ENCODE assay signal across 25 mouse cellular contexts in genomic region chr13:22284578-22284977, GRCm38 (mm10). TPM values are rescaled to one million over a fixed set of nuclear protein-coding genes. Genes with fewer than 3 reads are reported as not detected.
DNase-seq lines count a peak whose midpoint lies in the region; ATAC-seq and TF ChIP-seq lines count a peak whose summit lies in the region.
"Had no signal": no experiment of that assay in that cellular context is flagged by ENCODE, and none has a peak within 500 bp of the region (broad histone marks: within the 10 kb centered on the region; RNA-seq: fewer than 3 reads in every experiment).

No protein-coding gene starts in this region.

- no peak for ATAC-seq in heart, postnatal 0 days (ENCODE audit: insufficient read depth, low read depth)
- no peak for ATAC-seq in heart, embryonic 12.5 days (ENCODE audit: insufficient number of reproducible peaks, low FRiP score)
- ATAC-seq in lung, embryonic 16.5 days (ENCODE audit: low read depth), result 0 out of 2 replicates have a peak, but pooled peaks have one; percentile 47
- ATAC-seq: inflammation-experienced regulatory T-cells, adult 6 months had no signal

- H3K4me1 ChIP-seq in heart, postnatal 0 days (ENCODE audit: control insufficient read depth, insufficient read depth), result no peaks in the 10 kb centered on the region
- H3K4me1 ChIP-seq in heart, embryonic 12.5 days (replicated peaks), result no peaks in the 10 kb centered on the region; the same call in 1 of the 2 replicates
- H3K4me1 ChIP-seq in lung, embryonic 16.5 days (replicated peaks; ENCODE audit: control insufficient read depth, insufficient read depth, low read length), result no peaks in the 10 kb centered on the region
- H3K4me1 ChIP-seq: forebrain, embryonic 12.5 days; heart, embryonic 15.5 days; limb, embryonic 15.5 days; neural tube, embryonic 15.5 days had no signal

- peak; percentile 8 for DNase-seq in heart, postnatal 0 days (ENCODE audit: low spot score)
- no peak for DNase-seq in lung, adult 18-20 months
- DNase-seq in ES-CJ7 (ENCODE audit: low read depth, low spot score), result peak; percentile 20
- DNase-seq in lung, postnatal 10 days, result peak; percentile 14
- DNase-seq in right cerebral cortex, postnatal 14 days, result no peak
- DNase-seq: adrenal gland, postnatal 36 days; cerebellum, adult 9-10 months; kidney, postnatal 10 days; thymus, adult 18-20 months had no signal

- no peak overlapping the region for H3K4me2 ChIP-seq in heart, postnatal 0 days (ENCODE audit: low read depth, low read length)
- no peak overlapping the region for H3K4me2 ChIP-seq in heart, embryonic 12.5 days
- H3K4me2 ChIP-seq in lung, embryonic 16.5 days (ENCODE audit: low read depth, low read length), result no peak overlapping the region
- H3K4me2 ChIP-seq: forebrain, embryonic 12.5 days; heart, embryonic 15.5 days; limb, embryonic 15.5 days; neural tube, embryonic 15.5 days had no signal

- H3K9me3 ChIP-seq in heart, postnatal 0 days (replicated peaks; ENCODE audit: control insufficient read depth, low read length), result no peaks in the 10 kb centered on the region
- no peaks in the 10 kb centered on the region for H3K9me3 ChIP-seq in heart, embryonic 12.5 days (replicated peaks)
- H3K9me3 ChIP-seq in lung, embryonic 16.5 days (ENCODE audit: control insufficient read depth, low read length), result no peaks in the 10 kb centered on the region
- H3K9me3 ChIP-seq: forebrain, embryonic 12.5 days; G1E; heart, embryonic 15.5 days; limb, embryonic 15.5 days; neural tube, embryonic 15.5 days had no signal

- H3K9ac ChIP-seq in heart, postnatal 0 days (replicated peaks; ENCODE audit: low read depth, low read length), result no peak overlapping the region
- H3K9ac ChIP-seq in heart, embryonic 12.5 days, result no peak overlapping the region
- no peak overlapping the region for H3K9ac ChIP-seq in lung, embryonic 16.5 days (ENCODE audit: low read length)
- H3K9ac ChIP-seq: forebrain, embryonic 12.5 days; heart, embryonic 15.5 days; limb, embryonic 15.5 days; neural tube, embryonic 15.5 days had no signal

- H3K4me3 ChIP-seq in heart, postnatal 0 days (ENCODE audit: low read depth, low read length), result no peak overlapping the region
- no peak overlapping the region for H3K4me3 ChIP-seq in heart, embryonic 12.5 days
- no peak overlapping the region for H3K4me3 ChIP-seq in lung, embryonic 16.5 days (ENCODE audit: low read length)
- H3K4me3 ChIP-seq: forebrain, embryonic 12.5 days; heart, embryonic 15.5 days; limb, embryonic 15.5 days; myocyte; neural tube, embryonic 15.5 days had no signal

- WGBS in heart, postnatal 0 days, result 47% methylated on average over 2 of the region's 2 CpGs
- WGBS in heart, embryonic 12.5 days, result 54% methylated on average over 2 of the region's 2 CpGs
- WGBS in lung, embryonic 16.5 days, result 35% methylated on average over 2 of the region's 2 CpGs

- H3K27ac ChIP-seq in heart, postnatal 0 days (ENCODE audit: low read depth), result no peak overlapping the region
- H3K27ac ChIP-seq in heart, embryonic 12.5 days (ENCODE audit: poor library complexity, severe bottlenecking), result no peak overlapping the region
- no peak overlapping the region for H3K27ac ChIP-seq in lung, embryonic 16.5 days (ENCODE audit: low read length)
- H3K27ac ChIP-seq: forebrain, embryonic 12.5 days; heart, embryonic 15.5 days; limb, embryonic 15.5 days; neural tube, embryonic 15.5 days had no signal

- no peaks in the 10 kb centered on the region for H3K27me3 ChIP-seq in heart, postnatal 0 days (ENCODE audit: control insufficient read depth, insufficient read depth, low read length)
- H3K27me3 ChIP-seq in heart, embryonic 12.5 days (replicated peaks), result no peaks in the 10 kb centered on the region
- H3K27me3 ChIP-seq in lung, embryonic 16.5 days (ENCODE audit: control insufficient read depth, insufficient read depth, low read depth, low read length), result no peaks in the 10 kb centered on the region
- H3K27me3 ChIP-seq: forebrain, embryonic 12.5 days; heart, embryonic 15.5 days; limb, embryonic 15.5 days; neural tube, embryonic 15.5 days had no signal

- H3K36me3 ChIP-seq in heart, postnatal 0 days (replicated peaks; ENCODE audit: control insufficient read depth, insufficient read depth, low read length), result no peaks in the 10 kb centered on the region
- no peaks in the 10 kb centered on the region for H3K36me3 ChIP-seq in heart, embryonic 12.5 days
- H3K36me3 ChIP-seq in lung, embryonic 16.5 days (ENCODE audit: control insufficient read depth, insufficient read depth, low read length), result no peaks in the 10 kb centered on the region
- H3K36me3 ChIP-seq: forebrain, embryonic 12.5 days; G1E; heart, embryonic 15.5 days; limb, embryonic 15.5 days; neural tube, embryonic 15.5 days had no signal

- TF ChIP-seq EP300 in heart, postnatal 0 days (IDR thresholded peaks at IDR 0.05; ENCODE audit: low read depth), result no peak

- peak; percentile 29 for TF ChIP-seq CTCF in heart, postnatal 0 days (IDR thresholded peaks at IDR 0.05; ENCODE audit: low read depth)

RNA-seq across cellular contexts. Expression of gene Vmn1r196, which starts 5.1 kb away (rescaled TPM):
- not detected in 2 replicates for total RNA-seq in heart, postnatal 0 days (2014; rRNA removed; ENCODE audit: low replicate concordance)
- not detected in 2 replicates for polyA plus RNA-seq in heart, postnatal 0 days (2015; fragmentation: Nextera tagmentation; extraction: Ambion mirVana)
- not detected in 2 replicates for polyA plus RNA-seq in heart, embryonic 12.5 days (2016; fragmentation: Nextera tagmentation; extraction: Ambion mirVana)
- polyA plus RNA-seq in lung, embryonic 16.5 days (2015; fragmentation: Nextera tagmentation; extraction: Ambion mirVana), result not detected in 2 replicates
- total RNA-seq: adrenal gland, postnatal 36 days; gastrocnemius, postnatal 4 days; layer of hippocampus, adult 8-10 months; megakaryocyte-erythroid progenitor cell, adult 5-6 weeks had no signal
- polyA plus RNA-seq: cortical plate, adult 2 months; forebrain, embryonic 12.5 days; G1E; heart, embryonic 15.5 days; hindbrain, embryonic 11.5 days; inflammation-experienced regulatory T-cells, adult 6 months; limb, embryonic 15.5 days; liver, embryonic 16.5 days; myocyte; neural tube, embryonic 15.5 days; urinary bladder, adult 2 months had no signal

RNA-seq across cellular contexts. Expression of gene Vmn1r195, which starts 14.3 kb away (rescaled TPM):
- not detected in 2 replicates for total RNA-seq in heart, postnatal 0 days (2014; rRNA removed; ENCODE audit: low replicate concordance)
- polyA plus RNA-seq in heart, postnatal 0 days (2015; fragmentation: Nextera tagmentation; extraction: Ambion mirVana), result not detected in 2 replicates
- not detected in 2 replicates for polyA plus RNA-seq in heart, embryonic 12.5 days (2016; fragmentation: Nextera tagmentation; extraction: Ambion mirVana)
- polyA plus RNA-seq in lung, embryonic 16.5 days (2015; fragmentation: Nextera tagmentation; extraction: Ambion mirVana), result not detected in 2 replicates
- total RNA-seq: adrenal gland, postnatal 36 days; G1E; gastrocnemius, postnatal 4 days; layer of hippocampus, adult 8-10 months; megakaryocyte-erythroid progenitor cell, adult 5-6 weeks had no signal
- polyA plus RNA-seq: cortical plate, adult 2 months; forebrain, embryonic 12.5 days; G1E; heart, embryonic 15.5 days; hindbrain, embryonic 11.5 days; inflammation-experienced regulatory T-cells, adult 6 months; limb, embryonic 15.5 days; liver, embryonic 16.5 days; myocyte; neural tube, embryonic 15.5 days; urinary bladder, adult 2 months had no signal

RNA-seq across cellular contexts. Expression of gene Vmn1r197, which starts 39.8 kb away (rescaled TPM):
- not detected in 2 replicates for total RNA-seq in heart, postnatal 0 days (2014; rRNA removed; ENCODE audit: low replicate concordance)
- not detected in 2 replicates for polyA plus RNA-seq in heart, postnatal 0 days (2015; fragmentation: Nextera tagmentation; extraction: Ambion mirVana)
- polyA plus RNA-seq in heart, embryonic 12.5 days (2016; fragmentation: Nextera tagmentation; extraction: Ambion mirVana), result not detected in 2 replicates
- not detected in 2 replicates for polyA plus RNA-seq in lung, embryonic 16.5 days (2015; fragmentation: Nextera tagmentation; extraction: Ambion mirVana)
- total RNA-seq: adrenal gland, postnatal 36 days; gastrocnemius, postnatal 4 days; layer of hippocampus, adult 8-10 months; megakaryocyte-erythroid progenitor cell, adult 5-6 weeks had no signal
- polyA plus RNA-seq: cortical plate, adult 2 months; forebrain, embryonic 12.5 days; G1E; heart, embryonic 15.5 days; hindbrain, embryonic 11.5 days; limb, embryonic 15.5 days; liver, embryonic 16.5 days; myocyte; neural tube, embryonic 15.5 days; urinary bladder, adult 2 months had no signal

RNA-seq across cellular contexts. Expression of gene Vmn1r194, which starts 40.6 kb away (rescaled TPM):
- total RNA-seq in heart, postnatal 0 days (2014; rRNA removed; ENCODE audit: low replicate concordance), result not detected in 2 replicates
- polyA plus RNA-seq in heart, postnatal 0 days (2015; fragmentation: Nextera tagmentation; extraction: Ambion mirVana), result not detected in 2 replicates
- polyA plus RNA-seq in heart, embryonic 12.5 days (2016; fragmentation: Nextera tagmentation; extraction: Ambion mirVana), result not detected in 2 replicates
- polyA plus RNA-seq in lung, embryonic 16.5 days (2015; fragmentation: Nextera tagmentation; extraction: Ambion mirVana), result not detected in 2 replicates
- total RNA-seq: adrenal gland, postnatal 36 days; G1E; gastrocnemius, postnatal 4 days; layer of hippocampus, adult 8-10 months; megakaryocyte-erythroid progenitor cell, adult 5-6 weeks had no signal
- polyA plus RNA-seq: cortical plate, adult 2 months; forebrain, embryonic 12.5 days; G1E; heart, embryonic 15.5 days; hindbrain, embryonic 11.5 days; inflammation-experienced regulatory T-cells, adult 6 months; limb, embryonic 15.5 days; liver, embryonic 16.5 days; myocyte; neural tube, embryonic 15.5 days; urinary bladder, adult 2 months had no signal

Comparison
In these comparisons a context has a peak if more than half of its experiments do, and no peak if none do; other contexts are left out.
1. DNase-seq: peak in heart, postnatal 0 days (single experiment), ES-CJ7 (single experiment) and lung, postnatal 10 days (single experiment); none in lung, adult 18-20 months (0 of 2) and right cerebral cortex, postnatal 14 days (single experiment).